Mouse (Mus musculus): Measurements from ENCODE around the gene Cfdp1. TPM values are rescaled to one million over a fixed set of nuclear protein-coding genes. Genes with fewer than 3 reads are reported as not detected.

Cfdp1 gene
- total RNA-seq, 2 experiments from 2014 or later = 17.8 to 21.0 TPM

- DNase-seq (ENCODE audit: low spot score) = no peak
These were observed 134.0 kb downstream of the Cfdp1 start for GRCm38 (mm10) chr8:111720115-111720544.

GRCm38 (mm10) chr8:111718937-111719336 is 135.2 kb downstream of the Cfdp1 start:
- DNase-seq (ENCODE audit: low spot score) = no peak

Other genes with a start within 250 kb of the Cfdp1 start
- 10 to 100 TPM; 30.3 to 31.4 TPM for gene Ldhd, start 223.9 kb downstream of the Cfdp1 start, total RNA-seq (2021)
- 1 to 10 TPM; 8.6 to 9.4 TPM for gene Zfp1, start 210.9 kb downstream of the Cfdp1 start, total RNA-seq (2021)
- under 1 TPM in 1 of 2 experiments, not detected in 1; 0.71 TPM for gene Ctrb1, start 163.3 kb downstream of the Cfdp1 start, total RNA-seq (2021)
- 10 to 100 TPM; 10.6 to 10.8 TPM for gene Bcar1, start 110.5 kb downstream of the Cfdp1 start, total RNA-seq (2021)
- 1 to 10 TPM; 2.0 to 2.3 TPM for gene Tmem170, start 22.5 kb upstream of the Cfdp1 start, total RNA-seq (2021)
- under 1 TPM in 1 of 2 experiments, not detected in 1; 0.09 TPM for gene Chst5, start 56.2 kb upstream of the Cfdp1 start, total RNA-seq (2021)
- gene Tmem231, start 79.6 kb upstream of the Cfdp1 start, total RNA-seq (2021) = 1 to 10 TPM in 1 of 2 experiments, under 1 TPM in 1; 0.91 to 1.0 TPM
- 100 to 1,000 TPM in 1 of 2 experiments, 10 to 100 TPM in 1; 91.4 to 110 TPM for gene Gabarapl2, start 86.4 kb upstream of the Cfdp1 start, total RNA-seq (2021)
- gene Adat1, start 138.0 kb upstream of the Cfdp1 start, total RNA-seq (2021) = 1 to 10 TPM; 1.6 to 2.1 TPM
- gene Kars, start 157.0 kb upstream of the Cfdp1 start, total RNA-seq (2021) = 100 to 1,000 TPM; 135 TPM
- gene Terf2ip, start 157.1 kb upstream of the Cfdp1 start, total RNA-seq (2021) = 10 to 100 TPM in 1 of 2 experiments, 1 to 10 TPM in 1; 9.5 to 10.0 TPM
- not detected for gene Gm6793, start 160.7 kb upstream of the Cfdp1 start, total RNA-seq (2021)

All from gastrocnemius, adult 18-20 months (tissue).